Mouse (Mus musculus) MEL (cell line): ENCODE data around the gene Cga. TPM values are rescaled to one million over a fixed set of nuclear protein-coding genes. Genes with fewer than 3 reads are reported as not detected.

Experiments
- DNase-seq: peaks from one replicate; pipeline ENCODE4 v3.0.0; 2011; ENCODE audit warnings: low read depth, low spot score
- H3K27ac ChIP-seq: 2 replicates; pipeline ENCODE4 v1.5.1; 2012; ENCODE audit warnings: low read depth, mild to moderate bottlenecking, control low read depth, low read length, moderate library complexity; ENCODE audit not compliant: control insufficient read depth
- H3K27me3 ChIP-seq, 2 experiments: fragments of 150-350 bp in 1 of 2; sonication (generic) in 1 of 2; 2 replicates each; pipeline ENCODE4 v1.6.1; 2012; ENCODE audit warnings: low read length in 2 of 2, mild to moderate bottlenecking in 2 of 2, improper control_type of control experiment in 1 of 2, moderate library complexity in 1 of 2; ENCODE audit not compliant: insufficient read depth in 2 of 2, control insufficient read depth in 1 of 2
- H3K36me3 ChIP-seq, 2 experiments: 2 replicates each; pipeline ENCODE4 v1.6.1; 2012 to 2014; ENCODE audit warnings: low read length in 2 of 2, improper control_type of control experiment in 1 of 2, inconsistent platforms in 1 of 2, mild to moderate bottlenecking in 1 of 2; ENCODE audit not compliant: insufficient read depth in 2 of 2, control insufficient read depth in 1 of 2
- H3K4me1 ChIP-seq, 2 experiments: fragments of 150-350 bp in 1 of 2; sonication (generic) in 1 of 2; 2 replicates each; pipeline ENCODE4 v1.6.1; 2012; ENCODE audit warnings: low read length in 2 of 2, improper control_type of control experiment in 1 of 2, mild to moderate bottlenecking in 1 of 2; ENCODE audit not compliant: insufficient read depth in 2 of 2, control insufficient read depth in 1 of 2
- H3K4me3 ChIP-seq, 2 experiments: fragments of 150-350 bp in 1 of 2; sonication (generic) in 1 of 2; 2 replicates each; pipeline ENCODE4 v1.5.1; 2012; ENCODE audit warnings: low read depth in 2 of 2, low read length in 2 of 2, mild to moderate bottlenecking in 2 of 2, moderate library complexity in 2 of 2, control low read depth in 1 of 2, improper control_type of control experiment in 1 of 2; ENCODE audit not compliant: control insufficient read depth in 1 of 2, insufficient read depth in 1 of 2
- H3K79me2 ChIP-seq: 2 replicates; pipeline ENCODE4 v1.6.1; 2012; ENCODE audit warnings: mild to moderate bottlenecking, low read length, moderate library complexity; ENCODE audit not compliant: control insufficient read depth, poor library complexity, insufficient read depth
- H3K9ac ChIP-seq: 2 replicates; pipeline ENCODE4 v1.6.1; 2012; ENCODE audit warnings: low read depth, mild to moderate bottlenecking, control low read depth, low read length, moderate library complexity; ENCODE audit not compliant: control insufficient read depth, poor library complexity, severe bottlenecking
- H3K9me3 ChIP-seq: fragments of 150-350 bp; sonication (generic); replicated peaks from 2 replicates; pipeline ENCODE4 v1.6.1; 2012; ENCODE audit warnings: mild to moderate bottlenecking, low read length, improper control_type of control experiment, moderate library complexity; ENCODE audit not compliant: insufficient read depth
- BHLHE40 ChIP-seq: IDR thresholded peaks from 2 replicates; pipeline ENCODE4 v1.6.1; 2012; ENCODE audit warnings: low read depth, mild to moderate bottlenecking, inconsistent platforms, low read length, improper control_type of control experiment, borderline replicate concordance
- GATA1 ChIP-seq: IDR thresholded peaks from 2 replicates; pipeline ENCODE4 v1.6.1; 2011; ENCODE audit warnings: low read depth, low read length, improper control_type of control experiment
- HCFC1 ChIP-seq: IDR thresholded peaks from 2 replicates; pipeline ENCODE4 v1.6.1; 2012; ENCODE audit warnings: low read depth, mild to moderate bottlenecking, inconsistent platforms, low read length, improper control_type of control experiment, moderate library complexity
- MAFK ChIP-seq: IDR thresholded peaks from 2 replicates; pipeline ENCODE4 v1.6.1; 2011; ENCODE audit warnings: low read depth, mild to moderate bottlenecking, low read length, improper control_type of control experiment, borderline replicate concordance
- MAX ChIP-seq: IDR thresholded peaks from 2 replicates; pipeline ENCODE4 v1.6.1; 2011; ENCODE audit warnings: low read length, improper control_type of control experiment
- MAZ ChIP-seq: IDR thresholded peaks from 2 replicates; pipeline ENCODE4 v1.6.1; 2012; ENCODE audit warnings: low read depth, mild to moderate bottlenecking, inconsistent platforms, low read length, improper control_type of control experiment
- MYB ChIP-seq: IDR thresholded peaks from 2 replicates; pipeline ENCODE4 v1.6.1; 2011; ENCODE audit warnings: mild to moderate bottlenecking, low read depth, low read length, improper control_type of control experiment
- MYC ChIP-seq: IDR thresholded peaks from 2 replicates; pipeline ENCODE4 v1.6.1; 2011; ENCODE audit warnings: low read depth, mild to moderate bottlenecking, low read length, improper control_type of control experiment, moderate library complexity
- NELFE ChIP-seq: IDR thresholded peaks from 2 replicates; pipeline ENCODE4 v1.6.1; 2011; ENCODE audit warnings: low read depth, low read length, improper control_type of control experiment
- POLR2AphosphoS2 ChIP-seq: IDR thresholded peaks from 2 replicates; pipeline ENCODE4 v1.6.1; 2011; ENCODE audit warnings: low read length, improper control_type of control experiment
- SIN3A ChIP-seq: IDR thresholded peaks from 2 replicates; pipeline ENCODE4 v1.6.1; 2012; ENCODE audit warnings: low read length, improper control_type of control experiment, inconsistent platforms
- TAL1 ChIP-seq: IDR thresholded peaks from 2 replicates; pipeline ENCODE4 v1.6.1; 2012; ENCODE audit warnings: mild to moderate bottlenecking, inconsistent platforms, low read length, moderate library complexity, mixed read lengths
- UBTF ChIP-seq: IDR thresholded peaks from 2 replicates; pipeline ENCODE4 v1.6.1; 2012; ENCODE audit warnings: low read depth, mild to moderate bottlenecking, inconsistent platforms, low read length, improper control_type of control experiment, moderate library complexity, borderline replicate concordance; ENCODE audit not compliant: insufficient read depth
- USF1 ChIP-seq: IDR thresholded peaks from 2 replicates; pipeline ENCODE4 v1.6.1; 2014; ENCODE audit warnings: low read depth, mild to moderate bottlenecking, inconsistent platforms, low read length, improper control_type of control experiment, moderate library complexity
- USF2 ChIP-seq, 2 experiments: IDR thresholded peaks; 2 replicates each; pipeline ENCODE4 v1.6.1; 2011 to 2012; ENCODE audit warnings: improper control_type of control experiment in 2 of 2, low read length in 2 of 2, borderline replicate concordance in 1 of 2, inconsistent platforms in 1 of 2, low read depth in 1 of 2, mild to moderate bottlenecking in 1 of 2; ENCODE audit not compliant: insufficient read depth in 1 of 2
- ZKSCAN1 ChIP-seq: IDR thresholded peaks from 2 replicates; pipeline ENCODE4 v1.6.1; 2012; ENCODE audit warnings: low read depth, mild to moderate bottlenecking, inconsistent platforms, low read length, improper control_type of control experiment, moderate library complexity
- ZNF384 ChIP-seq: IDR thresholded peaks from 2 replicates; pipeline ENCODE4 v1.6.1; 2012; ENCODE audit warnings: low read depth, mild to moderate bottlenecking, inconsistent platforms, low read length, improper control_type of control experiment
- polyA plus RNA-seq, 2 experiments: library from polyadenylated mRNA; stranded (reverse) in 1 of 2; unstranded in 1 of 2; fragments of >175 nt in 1 of 2; fragments of >200 nt in 1 of 2; gene quantifications; 2 replicates each; pipeline versions ENCODE4 v1.2.1 to v1.2.4; 2012; ENCODE audit warnings: low replicate concordance in 2 of 2, low read depth in 1 of 2; ENCODE audit not compliant: insufficient read length in 2 of 2, insufficient read depth in 1 of 2, missing spikeins in 1 of 2
- total RNA-seq: library from RNA; depleted of rRNA; stranded (reverse); fragments of 300-350 nt; gene quantifications from 2 replicates; pipeline ENCODE4 v1.2.3, GENCODE M21; 2012

The Cga gene
- total and polyA plus RNA-seq, 3 experiments, result not detected

GRCm38 (mm10) chr4:34898497-34898896, 4.9 kb downstream of the Cga start:
- peaks cover 3 to 4% of the 10 kb centered on the region in 2 experiments for H3K27me3 ChIP-seq
- H3K9me3 ChIP-seq, result no peaks in the 10 kb centered on the region
- no peaks in the 10 kb centered on the region for H3K4me1 ChIP-seq
- no peak overlapping the region for H3K27ac ChIP-seq
- no peak overlapping the region for H3K9ac ChIP-seq
- TF ChIP-seq USF1 (peak; percentile 72; the same call in 1 of the 2 replicates), ZNF384 (peak; percentile 72), BHLHE40 (peak; percentile 57; the same call in 1 of the 2 replicates), MYC (no peak)
- DNase-seq, result no peak
- H3K36me3 ChIP-seq, result no peaks in the 10 kb centered on the region
- no peaks in the 10 kb centered on the region for H3K79me2 ChIP-seq
- H3K4me3 ChIP-seq, result no peak overlapping the region

GRCm38 (mm10) chr4:34899322-34899721, 5.7 kb downstream of the Cga start:
- DNase-seq, result no peak
- TF ChIP-seq ZNF384 (no peak), POLR2AphosphoS2 (no peak), NELFE (no peak), HCFC1 (no peak), SIN3A (no peak), MAX (no peak), MYB (no peak), MAFK (no peak), UBTF (no peak), USF2 (IDR thresholded peaks at IDR 0.05; ENCODE audit: borderline replicate concordance in 1 of 2, insufficient read depth in 1 of 2, low read depth in 1 of 2, low read length in 2 of 2) (no peak), GATA1 (no peak), BHLHE40 (no peak), MAZ (no peak), MYC (no peak), TAL1 (no peak), ZKSCAN1 (no peak)
- H3K4me3 ChIP-seq, result no peak overlapping the region
- no peaks in the 10 kb centered on the region for H3K36me3 ChIP-seq
- H3K27ac ChIP-seq, result no peak overlapping the region
- no peaks in the 10 kb centered on the region for H3K9me3 ChIP-seq
- no peaks in the 10 kb centered on the region for H3K4me1 ChIP-seq
- H3K79me2 ChIP-seq, result no peaks in the 10 kb centered on the region
- H3K9ac ChIP-seq, result no peak overlapping the region
- H3K27me3 ChIP-seq, result peaks cover 3 to 4% of the 10 kb centered on the region in 2 experiments
